Mouse (Mus musculus): ENCODE results near the gene Tldc2. TPM values are rescaled to one million over a fixed set of nuclear protein-coding genes. Genes with fewer than 3 reads are reported as not detected.

Tldc2 gene
- polyA plus RNA-seq, 1 experiment from 2014 or later: not detected

Other genes starting within 250 kb of the Tldc2 start
- 33.3 and 40.0 TPM in 2 replicates for gene Tgif2, start 247.0 kb upstream of the Tldc2 start, polyA plus RNA-seq (2014; fragmentation: Nextera tagmentation; extraction: Ambion mirVana)
- 3.6 and 5.1 TPM in 2 replicates for gene 4930518I15Rik, start 229.1 kb upstream of the Tldc2 start, polyA plus RNA-seq (2014; fragmentation: Nextera tagmentation; extraction: Ambion mirVana)
- gene Rab5if, start 223.9 kb upstream of the Tldc2 start, polyA plus RNA-seq (2014; fragmentation: Nextera tagmentation; extraction: Ambion mirVana): 247 and 278 TPM in 2 replicates
- gene Sla2, start 199.9 kb upstream of the Tldc2 start, polyA plus RNA-seq (2014; fragmentation: Nextera tagmentation; extraction: Ambion mirVana): 11.6 and 11.9 TPM in 2 replicates
- gene Ndrg3, start 95.0 kb upstream of the Tldc2 start, polyA plus RNA-seq (2014; fragmentation: Nextera tagmentation; extraction: Ambion mirVana): 58.9 and 68.3 TPM in 2 replicates
- gene Dsn1, start 79.9 kb upstream of the Tldc2 start, polyA plus RNA-seq (2014; fragmentation: Nextera tagmentation; extraction: Ambion mirVana): 45.0 and 45.7 TPM in 2 replicates
- 4.0 and 5.3 TPM in 2 replicates for gene Soga1, start 7.8 kb upstream of the Tldc2 start, polyA plus RNA-seq (2014; fragmentation: Nextera tagmentation; extraction: Ambion mirVana)
- gene Samhd1, start 48.2 kb downstream of the Tldc2 start, polyA plus RNA-seq (2014; fragmentation: Nextera tagmentation; extraction: Ambion mirVana): 33.1 and 33.2 TPM in 2 replicates
- 29.2 and 33.7 TPM in 2 replicates for gene Rbl1, start 117.5 kb downstream of the Tldc2 start, polyA plus RNA-seq (2014; fragmentation: Nextera tagmentation; extraction: Ambion mirVana)
- gene Rpn2, start 192.0 kb downstream of the Tldc2 start, polyA plus RNA-seq (2014; fragmentation: Nextera tagmentation; extraction: Ambion mirVana): 302 and 331 TPM in 2 replicates
- gene Mroh8, start 192.5 kb downstream of the Tldc2 start, polyA plus RNA-seq (2014; fragmentation: Nextera tagmentation; extraction: Ambion mirVana): 0.29 and 0.57 TPM in 2 replicates

All from liver, embryonic 11.5 days (tissue).